In the genomic region with DNA sequence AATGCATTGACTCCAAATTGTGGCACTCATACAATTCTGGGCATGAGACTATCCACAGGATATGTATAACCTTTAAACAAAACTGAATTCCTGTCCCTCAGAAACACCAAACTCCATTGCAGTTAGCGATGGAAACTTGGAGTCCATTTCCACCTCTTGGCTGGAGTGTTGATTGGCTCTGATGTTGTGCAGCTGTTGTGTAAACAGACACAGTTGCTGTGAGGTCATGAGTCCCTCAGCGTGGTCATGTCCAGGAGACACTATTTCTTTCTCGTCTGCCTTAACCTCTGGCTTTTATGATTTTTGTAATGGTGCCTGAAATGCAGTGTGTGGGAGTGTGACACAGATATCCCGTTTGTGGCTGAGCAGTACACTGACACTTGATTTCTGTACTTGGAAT, we compare ENCODE assay signal across 12 mouse cellular contexts.
DNase-seq lines count a peak whose midpoint lies in the region; ATAC-seq lines count a peak whose summit lies in the region.
"Had no signal": no experiment of that assay in that cellular context is flagged by ENCODE, and none has a peak within 500 bp of the region (broad histone marks: within the 10 kb centered on the region; RNA-seq: fewer than 3 reads in every experiment).

No protein-coding gene starts in this region.

- ATAC-seq in heart, embryonic 11.5 days (replicated peaks; ENCODE audit: insufficient number of reproducible peaks, low FRiP score, low TSS enrichment) = no peak
- peak; percentile 46; the same call in 1 of the 2 replicates for ATAC-seq in lung, embryonic 15.5 days (ENCODE audit: borderline replicate concordance, extremely low read depth, low FRiP score, low TSS enrichment)
- ATAC-seq in monocyte, adult 5-6 weeks (replicated peaks; ENCODE audit: insufficient number of reproducible peaks, low FRiP score, low TSS enrichment, poor library complexity, severe bottlenecking) = no peak

- no peaks in the 10 kb centered on the region for H3K36me3 ChIP-seq in heart, embryonic 11.5 days (ENCODE audit: control insufficient read depth, insufficient read depth, low read length)
- H3K36me3 ChIP-seq in lung, embryonic 15.5 days = no peaks in the 10 kb centered on the region
- H3K36me3 ChIP-seq: hindbrain, embryonic 15.5 days had no signal

- no peaks in the 10 kb centered on the region for H3K9me3 ChIP-seq in heart, embryonic 11.5 days (replicated peaks; ENCODE audit: control insufficient read depth, low read length)
- no peaks in the 10 kb centered on the region for H3K9me3 ChIP-seq in lung, embryonic 15.5 days
- H3K9me3 ChIP-seq: hindbrain, embryonic 15.5 days had no signal

- no peak overlapping the region for H3K27ac ChIP-seq in heart, embryonic 11.5 days (ENCODE audit: low read depth, low read length)
- H3K27ac ChIP-seq in lung, embryonic 15.5 days = no peak overlapping the region
- H3K27ac ChIP-seq: hindbrain, embryonic 15.5 days; macrophage had no signal

- H3K9ac ChIP-seq in heart, embryonic 11.5 days (ENCODE audit: low read depth, low read length) = no peak overlapping the region
- no peak overlapping the region for H3K9ac ChIP-seq in lung, embryonic 15.5 days
- H3K9ac ChIP-seq: hindbrain, embryonic 15.5 days had no signal

- WGBS in heart, embryonic 11.5 days (ENCODE audit: insufficient replicate concordance) = 65% methylated on average over 4 of the region's 4 CpGs
- 52% methylated on average over 4 of the region's 4 CpGs for WGBS in lung, embryonic 15.5 days

- no peak overlapping the region for H3K4me3 ChIP-seq in heart, embryonic 11.5 days (ENCODE audit: low read depth, low read length)
- no peak overlapping the region for H3K4me3 ChIP-seq in lung, embryonic 15.5 days
- H3K4me3 ChIP-seq: hindbrain, embryonic 15.5 days had no signal

- peak; percentile 92 for DNase-seq in heart, adult 11 months
- DNase-seq in gastrocnemius, adult 18-20 months (ENCODE audit: low spot score) = peak; percentile 67
- peak; percentile 66 to 73 for DNase-seq in heart, postnatal 10 days
- DNase-seq in embryo, embryonic 10 days (ENCODE audit: low spot score) = no peak
- DNase-seq in B cell, adult 2 months = no peak
- DNase-seq: cerebellum, adult 18-20 months; embryo, embryonic 11 days had no signal

- no peaks in the 10 kb centered on the region for H3K27me3 ChIP-seq in heart, embryonic 11.5 days (ENCODE audit: control insufficient read depth, insufficient read depth, low read length)
- H3K27me3 ChIP-seq in lung, embryonic 15.5 days = no peaks in the 10 kb centered on the region
- H3K27me3 ChIP-seq: hindbrain, embryonic 15.5 days had no signal

- H3K4me1 ChIP-seq in heart, embryonic 11.5 days (ENCODE audit: control insufficient read depth, insufficient read depth, low read length) = no peaks in the 10 kb centered on the region
- no peaks in the 10 kb centered on the region for H3K4me1 ChIP-seq in lung, embryonic 15.5 days
- H3K4me1 ChIP-seq: hindbrain, embryonic 15.5 days had no signal

- intact Hi-C loops in heart, postnatal 10 days (cut with DNase I) = no loop called here

- H3K4me2 ChIP-seq in heart, embryonic 11.5 days = no peak overlapping the region
- H3K4me2 ChIP-seq in lung, embryonic 15.5 days = no peak overlapping the region
- H3K4me2 ChIP-seq: hindbrain, embryonic 15.5 days had no signal

Comparison
In these comparisons a context has a peak if more than half of its experiments do, and no peak if none do; other contexts are left out.
1. DNase-seq: peak in heart, adult 11 months (single experiment), gastrocnemius, adult 18-20 months (single experiment) and heart, postnatal 10 days (2 of 2); none in embryo, embryonic 10 days (single experiment) and B cell, adult 2 months (0 of 2).